Mouse (Mus musculus): ENCODE data around the gene Chp1.
"Not testable (repeated sequence)": the region's sequence is repeated elsewhere in the genome, so short reads cannot be mapped to it uniquely, and the experiment has no call there.

The Chp1 gene

DNA sequence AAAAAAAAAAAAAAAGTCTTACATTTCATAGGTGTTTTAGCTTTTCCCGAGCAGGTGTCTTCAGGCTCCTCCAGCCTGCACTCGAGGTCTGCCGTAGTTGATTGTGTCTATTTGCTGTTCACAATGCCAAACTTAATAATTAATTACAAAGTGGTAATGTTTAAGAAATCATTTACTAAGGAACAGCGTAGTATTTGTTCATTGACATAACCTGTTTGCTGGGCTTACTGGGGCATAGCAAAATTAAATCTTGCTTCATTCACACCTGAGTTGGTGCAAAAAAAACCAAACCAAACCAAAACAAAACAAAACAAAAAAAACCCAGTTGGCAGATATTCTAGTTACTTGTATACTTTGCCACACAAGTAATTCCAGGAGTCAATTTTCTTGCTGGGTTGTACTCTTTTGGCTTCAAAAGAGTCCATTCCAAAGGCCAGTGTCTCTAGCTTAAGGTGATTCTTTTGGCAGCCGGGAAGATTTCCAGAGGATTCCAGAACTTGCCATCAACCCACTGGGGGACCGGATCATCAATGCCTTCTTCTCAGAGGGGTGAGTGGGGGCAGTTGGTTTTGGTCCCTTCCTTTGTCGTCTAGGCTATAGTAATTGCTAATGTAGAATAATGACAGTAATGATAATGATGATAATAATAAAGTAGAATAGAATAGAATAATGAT lies 18.8 kb downstream of the Chp1 start:
- no peak for DNase-seq

- no peak for DNase-seq
Observed at GRCm38 (mm10) chr2:119572471-119572870, 25.0 kb downstream of the Chp1 start.

DNA sequence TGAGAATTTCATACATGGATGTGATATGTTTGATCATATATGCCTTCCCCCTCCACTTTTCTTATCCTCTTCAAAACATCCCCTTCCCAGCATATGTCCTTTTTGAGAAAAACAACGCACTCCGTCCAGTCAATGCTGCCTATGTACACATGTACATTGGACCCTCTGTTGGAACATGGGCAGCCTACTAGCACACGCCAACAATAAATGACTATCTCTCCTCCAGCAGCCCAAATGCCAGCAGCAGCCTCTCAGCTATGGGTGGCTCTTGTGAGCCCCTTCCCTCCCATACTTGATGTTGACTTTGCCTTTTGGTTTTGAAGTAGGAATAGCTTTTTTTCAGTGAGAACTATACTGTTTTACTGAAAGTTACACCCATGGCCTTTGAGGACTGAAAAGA lies 34.1 kb downstream of the Chp1 start:
- no peak for DNase-seq

GRCm38 (mm10) chr2:119583439-119583838 lies 35.9 kb downstream of the Chp1 start:
- DNase-seq: no peak

DNA sequence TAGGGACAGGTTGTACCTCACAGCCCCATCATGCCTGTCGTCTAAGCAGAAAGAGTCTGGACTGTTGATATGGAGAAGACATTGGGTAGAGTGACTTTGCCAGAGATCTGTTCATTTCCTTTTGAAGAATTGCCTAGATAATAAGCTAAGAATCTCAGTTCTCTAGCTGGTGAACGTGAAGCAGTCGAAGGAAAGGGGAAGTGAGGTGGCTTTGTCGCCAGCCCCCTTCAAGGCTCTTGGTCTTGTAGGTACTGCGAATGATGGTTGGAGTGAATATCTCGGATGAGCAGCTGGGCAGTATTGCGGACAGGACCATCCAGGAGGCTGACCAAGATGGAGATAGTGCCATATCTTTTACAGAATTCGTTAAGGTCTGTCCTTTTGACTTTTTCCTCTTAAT lies 36.8 kb downstream of the Chp1 start:
- no peak for DNase-seq

GRCm38 (mm10) chr2:119587383-119587782 lies 39.9 kb downstream of the Chp1 start:
- no peak for DNase-seq

DNA sequence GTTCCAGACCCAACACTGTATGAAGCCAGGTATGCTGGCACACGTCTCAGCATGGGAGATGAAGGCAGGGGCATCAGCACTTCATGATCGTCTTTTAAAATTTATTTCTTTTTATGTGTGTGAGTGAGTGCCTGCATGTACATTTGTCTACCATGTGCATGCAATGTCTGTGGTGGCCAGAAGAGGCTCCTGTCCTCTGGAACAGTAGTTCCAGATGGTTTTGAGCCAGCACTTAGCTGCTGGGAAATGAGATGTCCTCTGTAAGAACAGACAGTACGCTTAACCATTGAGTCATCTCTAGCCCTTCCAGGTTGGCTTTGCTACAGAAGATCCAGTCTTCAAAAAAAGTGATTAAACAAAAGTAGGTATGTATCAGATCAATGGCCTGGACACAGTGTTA lies 43.8 kb downstream of the Chp1 start:
- no peak for DNase-seq

- DNase-seq: no peak
Observed at GRCm38 (mm10) chr2:119593765-119594112, 46.2 kb downstream of the Chp1 start.

DNA sequence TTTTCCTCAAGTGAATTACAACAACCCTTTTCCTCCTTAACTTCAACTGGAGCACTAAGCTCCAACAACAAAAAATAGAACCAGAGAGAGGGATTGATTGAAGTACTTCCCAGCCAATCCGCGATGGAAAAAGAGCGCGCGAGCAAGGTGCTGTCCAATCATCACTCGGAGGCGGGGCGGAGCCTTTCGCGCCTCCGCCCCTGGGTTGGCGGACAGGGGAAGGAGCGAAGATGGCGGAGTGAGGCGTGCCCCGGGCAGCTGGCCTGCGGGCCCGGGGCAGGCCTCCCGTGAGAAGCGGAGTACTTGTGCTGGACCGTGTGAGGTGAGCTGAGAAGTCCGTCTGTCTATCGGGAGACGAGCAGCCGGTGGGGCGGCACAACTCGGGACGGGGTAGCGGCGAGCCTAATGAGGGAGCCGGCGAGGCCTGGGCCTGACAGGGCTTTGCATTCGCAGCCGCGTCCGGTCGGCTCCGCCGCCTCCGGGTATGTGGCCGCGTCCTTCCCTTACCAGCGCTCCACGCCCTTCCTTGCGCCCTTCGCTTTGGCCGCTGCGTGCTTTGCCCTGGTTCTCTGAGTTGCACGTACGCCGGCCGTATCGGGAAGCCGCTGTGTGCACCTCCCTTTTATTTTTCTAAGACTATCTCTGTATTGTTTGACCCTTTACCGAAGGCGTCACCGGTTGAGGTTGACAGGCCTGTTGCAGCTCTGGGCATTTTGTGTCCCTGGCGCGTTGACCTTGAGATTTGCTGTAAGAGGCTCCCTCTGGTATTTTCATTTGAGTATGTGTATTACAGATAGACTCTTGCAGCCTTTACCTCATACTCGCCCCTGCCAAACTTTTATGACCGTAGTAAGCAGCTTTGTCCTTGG lies 46.9 kb downstream of the Chp1 start:
- peak; percentile 95 for DNase-seq

DNA sequence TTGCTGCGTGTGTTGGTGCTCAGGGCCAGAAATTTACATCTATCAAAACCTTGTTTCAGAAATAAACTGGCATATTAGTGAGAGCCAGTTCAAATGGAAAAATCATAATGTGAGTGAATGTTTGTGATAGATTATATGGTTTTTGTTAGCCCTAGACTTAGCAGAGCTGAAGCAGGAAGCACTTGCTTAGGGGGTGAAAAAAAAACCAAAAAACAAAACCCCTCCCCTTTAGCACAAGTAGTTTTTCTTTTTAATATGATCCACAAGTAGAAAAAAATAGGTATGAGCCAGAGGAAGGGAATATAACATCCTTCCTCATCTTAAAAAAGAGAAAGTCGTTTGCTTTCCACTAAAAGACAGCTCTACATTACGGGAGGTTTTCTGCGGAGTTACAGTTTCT lies 47.8 kb downstream of the Chp1 start:
- no peak for DNase-seq

DNA sequence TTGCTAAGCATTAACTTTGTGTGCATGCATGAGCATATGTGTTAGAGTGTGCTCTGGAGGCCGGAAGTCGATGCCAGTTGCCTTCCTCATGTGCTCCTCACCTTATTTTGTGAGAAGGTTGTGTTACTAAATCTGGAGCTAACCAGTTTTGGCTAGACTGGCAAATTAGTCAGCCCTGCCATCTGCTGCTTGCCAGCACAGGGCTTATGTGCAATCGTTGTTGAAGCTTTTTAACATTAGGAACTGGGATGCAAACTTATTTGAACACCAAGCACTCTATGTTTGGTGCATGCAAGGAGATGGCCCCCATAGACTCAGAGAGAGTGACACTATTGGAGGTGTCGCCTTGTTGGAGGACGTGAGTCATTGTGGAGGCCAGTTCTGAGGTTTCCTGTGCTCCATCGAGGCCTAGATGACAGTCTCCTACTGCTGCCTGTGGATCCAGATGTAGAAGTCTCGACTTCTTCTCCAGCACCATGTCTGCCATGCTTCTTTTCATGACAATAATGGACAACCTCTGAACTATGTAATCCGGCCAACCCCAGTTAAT lies 49.4 kb downstream of the Chp1 start:
- peak; percentile 37 for DNase-seq

GRCm38 (mm10) chr2:119601027-119601426 lies 53.5 kb downstream of the Chp1 start:
- DNase-seq: no peak

GRCm38 (mm10) chr2:119601575-119601974 lies 54.1 kb downstream of the Chp1 start:
- not testable (repeated sequence) for DNase-seq

- DNase-seq: no peak
Observed at GRCm38 (mm10) chr2:119602488-119602887, 55.0 kb downstream of the Chp1 start.

DNA sequence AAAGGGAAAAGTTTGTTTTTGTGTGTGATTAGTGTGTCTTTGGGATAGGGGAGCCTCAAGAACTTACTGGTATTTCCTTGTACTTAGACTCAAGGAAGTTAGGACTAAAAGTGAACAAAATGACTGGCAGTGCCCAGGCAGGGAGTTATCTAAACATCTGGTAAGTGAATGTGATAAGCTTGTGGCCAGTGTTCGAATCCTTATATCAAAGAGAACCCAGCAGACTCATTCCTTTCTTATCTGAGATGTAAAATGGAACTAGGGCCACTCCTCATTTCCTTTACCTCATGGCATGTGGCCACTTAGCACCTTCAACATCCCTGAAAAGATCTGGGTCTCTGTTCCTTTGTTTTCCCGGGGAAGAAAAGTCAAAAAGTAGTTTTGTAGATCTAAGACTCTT lies 56.4 kb downstream of the Chp1 start:
- no peak for DNase-seq

DNA sequence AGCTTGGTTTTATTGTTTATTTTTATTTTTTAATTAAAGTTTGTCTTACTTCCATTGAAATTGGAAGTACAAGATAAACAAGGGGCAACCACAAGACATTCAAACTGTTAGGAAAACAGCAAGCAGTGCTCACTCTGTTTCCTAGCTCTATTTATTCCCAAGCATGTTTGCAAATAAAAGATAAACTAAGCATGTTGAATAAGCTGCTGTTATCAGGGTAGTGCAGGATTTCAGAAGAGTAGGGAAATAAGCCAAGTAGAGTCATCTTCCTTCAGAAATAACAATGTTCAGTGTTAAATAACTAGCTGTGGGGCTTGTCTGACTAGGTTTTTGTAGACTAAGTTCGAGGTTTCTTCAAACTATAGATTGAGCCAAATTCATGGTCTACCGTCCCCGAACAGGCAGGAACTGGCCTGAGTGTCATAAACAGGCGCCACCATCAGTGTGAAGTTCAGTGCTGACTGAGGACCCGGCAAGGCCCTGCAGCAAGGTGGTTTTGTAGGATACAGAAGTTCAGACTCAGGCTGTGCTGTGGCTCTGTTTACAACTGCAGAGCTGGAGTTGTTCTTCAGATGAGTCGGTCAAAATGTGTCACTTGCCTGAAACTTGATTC lies 58.0 kb downstream of the Chp1 start:
- no peak for DNase-seq

- DNase-seq: no peak
Observed at GRCm38 (mm10) chr2:119607023-119607422, 59.5 kb downstream of the Chp1 start.

DNA sequence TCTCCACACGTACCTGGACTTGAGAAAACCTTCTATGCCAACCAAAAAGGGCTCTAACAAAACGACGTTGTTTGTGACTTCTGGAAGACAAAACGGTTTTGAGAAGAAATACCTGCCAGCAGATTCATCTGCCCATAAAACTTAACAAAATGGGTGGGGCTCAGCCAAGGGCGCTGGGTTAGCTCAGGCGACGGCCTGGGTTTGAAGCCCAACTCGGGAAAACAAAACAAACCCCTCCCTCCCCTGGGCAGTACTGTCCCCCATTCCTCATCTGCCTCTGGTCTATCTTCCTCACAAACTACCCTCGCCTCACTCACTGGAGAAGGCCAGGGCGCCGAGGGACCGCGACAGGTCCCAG lies 70.3 kb downstream of the Chp1 start:
- DNase-seq: no peak

DNA sequence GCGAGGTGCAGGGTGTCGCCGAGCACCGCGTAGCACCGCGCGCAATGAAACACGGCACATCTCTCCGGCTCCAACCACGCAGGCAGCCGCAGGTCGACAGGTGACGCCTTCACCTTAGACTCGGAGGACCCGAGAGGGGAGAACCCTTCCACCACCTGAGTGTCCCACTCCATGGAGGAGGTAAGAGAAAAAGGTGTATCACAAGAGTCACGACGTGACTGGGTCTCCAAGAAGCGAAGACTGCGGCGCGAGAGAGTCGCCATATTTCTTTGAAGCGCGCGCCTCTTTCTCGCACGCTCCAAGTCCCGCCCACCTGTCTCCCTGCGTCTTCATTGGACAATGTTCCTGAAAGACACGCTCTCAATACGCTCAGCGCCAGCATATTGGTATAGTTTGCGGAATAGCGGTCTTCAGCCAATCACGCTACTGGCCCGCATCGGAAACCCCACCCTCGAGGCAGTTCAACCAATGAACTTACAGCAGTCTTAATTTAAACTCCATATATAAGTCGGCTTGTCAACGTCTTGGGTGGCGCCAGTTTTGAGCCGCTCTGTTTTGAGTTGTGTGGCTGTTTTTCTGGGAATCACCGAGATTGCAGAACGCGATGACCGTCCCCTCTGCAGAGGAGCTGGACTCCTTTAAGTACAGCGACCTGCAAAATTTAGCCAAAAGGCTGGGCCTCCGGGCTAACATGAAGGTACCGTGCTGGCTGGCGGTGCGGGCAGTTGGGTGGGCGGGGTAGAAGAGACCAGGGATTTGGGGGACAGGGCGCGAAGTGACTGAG lies 70.9 kb downstream of the Chp1 start, which contains the start of the genes Nusap1 and Oip5:
Nusap1 (plus strand) TSS at position 100 of the 784 bp plus-strand sequence.
Oip5 (minus strand) TSS at position 271 of the 784 bp plus-strand sequence.
- peak; percentile 88 for DNase-seq

- not testable (repeated sequence) for DNase-seq
Observed at GRCm38 (mm10) chr2:119619002-119619401, 71.5 kb downstream of the Chp1 start.

DNA sequence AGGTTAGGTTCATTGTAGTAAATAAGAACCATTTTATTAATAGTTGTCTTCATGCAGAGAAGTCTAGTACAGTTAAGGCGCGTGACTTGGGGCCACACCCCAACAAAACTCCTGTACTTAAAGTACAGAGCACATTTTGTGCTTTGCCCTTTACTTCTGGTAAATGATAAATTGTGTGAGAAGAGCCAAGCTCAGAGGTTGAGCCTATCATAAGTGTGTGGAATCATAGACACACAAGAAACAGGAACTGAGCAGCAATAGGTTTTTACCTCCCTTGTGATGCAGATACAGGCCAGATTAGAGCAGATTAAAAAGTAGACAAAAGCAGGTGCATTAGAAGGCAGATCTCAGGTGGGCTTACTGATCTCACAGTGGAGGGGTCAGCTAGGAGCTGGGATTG lies 73.8 kb downstream of the Chp1 start:
- no peak for DNase-seq
